Mouse (Mus musculus) kidney, adult 11 months (tissue): ENCODE data around the gene Adamtsl5.

Experiments
- DNase-seq: peaks from one replicate; pipeline ENCODE4 v3.0.0; 2022

Gene Adamtsl5

DNA sequence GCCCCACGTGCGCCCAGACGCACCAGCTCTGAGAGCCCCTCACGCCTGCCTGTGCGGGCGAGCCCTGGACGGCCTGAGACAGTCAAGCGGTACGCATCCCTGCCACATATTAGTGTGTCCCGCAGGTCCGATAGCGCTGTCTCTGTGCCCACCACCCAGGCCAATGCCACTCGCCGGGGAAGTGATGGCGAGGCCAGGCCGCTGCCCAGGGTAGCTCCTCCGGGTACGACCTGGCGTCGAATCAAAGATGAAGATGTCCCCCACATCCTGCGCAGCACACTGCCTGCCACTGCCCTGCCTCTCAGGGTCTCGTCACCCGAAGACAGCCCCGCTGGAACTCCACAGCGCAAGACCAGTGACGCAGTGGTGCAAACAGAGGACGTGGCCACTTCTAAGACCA, 32.9 kb downstream of the Adamtsl5 start:
- DNase-seq, result no peak

GRCm38 (mm10) chr10:80314494-80315001, 33.7 kb downstream of the Adamtsl5 start:
- no peak for DNase-seq

GRCm38 (mm10) chr10:80313627-80314201, 34.5 kb downstream of the Adamtsl5 start:
- no peak for DNase-seq

GRCm38 (mm10) chr10:80312586-80313504, 35.4 kb downstream of the Adamtsl5 start:
- DNase-seq, result no peak

GRCm38 (mm10) chr10:80311560-80311959, 36.7 kb downstream of the Adamtsl5 start:
- no peak for DNase-seq

DNA sequence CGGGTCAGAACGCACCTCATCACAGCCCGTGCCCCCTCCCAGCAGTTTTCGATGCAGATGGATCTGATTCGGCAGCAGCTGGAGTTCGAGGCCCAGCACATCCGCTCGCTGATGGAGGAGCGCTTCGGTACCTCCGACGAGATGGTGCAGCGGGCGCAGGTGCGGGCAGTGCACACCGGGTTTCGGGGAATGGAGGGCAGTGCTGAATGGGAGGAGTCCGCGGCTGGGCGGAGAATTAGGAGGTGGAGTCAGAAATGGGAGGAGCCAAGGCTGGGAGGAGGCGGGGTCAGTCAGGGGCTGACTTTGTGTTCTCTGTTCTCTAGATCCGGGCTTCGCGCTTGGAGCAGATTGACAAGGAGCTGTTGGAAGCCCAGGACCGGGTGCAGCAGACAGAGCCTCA, 43.4 kb downstream of the Adamtsl5 start:
- no peak for DNase-seq

GRCm38 (mm10) chr10:80304458-80304857, 43.8 kb downstream of the Adamtsl5 start:
- DNase-seq, result no peak

DNA sequence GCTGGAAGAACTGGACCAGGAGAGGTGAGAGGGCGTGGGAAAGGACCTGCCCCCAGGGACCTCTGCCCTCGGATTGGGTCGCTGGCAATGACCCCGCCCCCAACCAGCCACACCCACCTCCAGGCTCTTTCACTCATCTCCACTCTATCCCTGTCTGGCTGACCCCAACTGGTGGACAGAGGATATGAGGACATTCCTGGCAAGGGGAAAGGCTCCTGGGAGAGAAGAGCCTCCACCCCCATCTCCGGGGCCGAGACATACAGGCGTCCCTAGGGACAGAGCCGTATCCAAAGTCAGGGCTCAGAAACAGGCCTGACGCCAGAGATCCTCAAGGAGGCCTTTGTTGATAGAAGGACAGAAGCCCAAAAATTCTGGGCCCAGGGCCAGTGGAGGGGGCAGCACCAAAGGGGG, 45.7 kb downstream of the Adamtsl5 start:
- peak; percentile 72 for DNase-seq

DNA sequence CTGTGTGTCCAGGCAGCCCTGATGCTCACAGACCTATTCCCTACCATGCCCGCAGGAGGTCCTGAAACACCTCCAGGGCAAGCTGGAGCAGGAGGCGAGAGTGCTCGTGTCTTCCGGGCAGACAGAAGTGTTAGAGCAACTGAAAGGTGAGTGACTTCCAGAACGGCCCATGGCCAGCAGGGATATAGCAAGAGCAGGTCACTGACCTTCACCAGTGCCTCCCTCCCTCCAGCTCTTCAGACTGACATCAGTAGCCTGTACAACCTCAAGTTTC, 46.2 kb downstream of the Adamtsl5 start:
- DNase-seq, result no peak

DNA sequence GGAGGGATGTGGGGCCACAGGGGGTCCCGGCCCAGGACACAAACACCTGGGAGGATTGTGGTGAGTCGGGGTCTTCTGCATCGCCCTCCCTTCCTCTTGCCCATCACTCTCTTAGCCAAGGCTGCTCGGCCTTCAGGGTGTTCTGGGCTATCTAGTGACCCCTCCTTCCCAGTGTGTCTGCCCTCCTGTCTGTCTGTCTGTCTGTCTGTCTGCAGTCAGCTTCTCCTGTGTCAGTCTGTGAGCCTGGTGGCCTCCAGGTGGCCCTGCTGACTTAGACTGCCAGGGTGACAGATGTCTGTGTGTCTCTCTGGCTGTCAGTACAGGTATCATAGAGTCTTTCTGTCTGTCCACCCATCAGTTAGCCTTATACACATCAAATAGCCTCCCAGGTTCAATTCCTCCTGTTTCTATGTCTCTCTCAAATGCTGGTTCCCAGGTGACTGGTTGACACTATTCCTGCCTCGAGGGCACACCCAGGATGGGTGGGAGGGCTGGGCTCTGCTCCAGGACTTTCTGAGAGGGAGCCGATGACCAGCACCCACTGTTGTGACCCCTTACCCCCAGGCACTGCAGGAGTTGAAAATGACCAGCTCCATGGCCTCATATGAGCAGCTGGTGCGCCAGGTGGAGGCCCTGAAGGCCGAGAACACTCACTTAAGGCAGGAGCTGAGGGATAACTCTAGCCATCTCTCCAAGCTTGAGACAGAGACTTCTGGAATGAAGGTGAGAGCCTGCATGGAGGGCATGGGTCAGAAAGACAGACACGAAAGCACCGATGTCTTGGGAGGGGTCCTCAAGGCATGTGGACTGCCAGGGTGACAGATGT, 46.7 kb downstream of the Adamtsl5 start:
- no peak for DNase-seq

GRCm38 (mm10) chr10:80300672-80301181, 47.5 kb downstream of the Adamtsl5 start:
- no peak for DNase-seq

GRCm38 (mm10) chr10:80299824-80300223, 48.4 kb downstream of the Adamtsl5 start:
- DNase-seq, result no peak

DNA sequence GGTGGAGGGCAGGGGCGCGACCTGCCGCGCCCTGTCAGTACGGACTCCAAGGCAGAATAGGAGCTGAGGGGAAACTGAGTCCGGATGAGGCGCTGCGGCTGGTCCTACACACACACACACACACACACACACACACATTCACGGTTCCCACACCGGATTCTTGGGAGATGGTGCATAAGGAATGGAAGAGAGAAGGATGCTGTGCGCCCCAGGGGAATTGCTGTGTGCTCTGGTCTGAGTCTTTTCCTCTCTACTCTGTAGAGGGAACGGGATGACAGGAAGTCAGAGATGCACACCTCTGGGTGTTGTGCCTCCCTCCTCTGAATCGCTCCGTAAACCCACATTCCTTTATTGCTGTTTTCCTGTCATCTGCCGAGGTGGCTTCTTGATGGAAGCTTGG, 48.9 kb downstream of the Adamtsl5 start:
- DNase-seq, result no peak

- no peak for DNase-seq
Observed at GRCm38 (mm10) chr10:80298571-80299281, 49.5 kb downstream of the Adamtsl5 start.

GRCm38 (mm10) chr10:80297526-80298133, 50.6 kb downstream of the Adamtsl5 start:
- no peak for DNase-seq

DNA sequence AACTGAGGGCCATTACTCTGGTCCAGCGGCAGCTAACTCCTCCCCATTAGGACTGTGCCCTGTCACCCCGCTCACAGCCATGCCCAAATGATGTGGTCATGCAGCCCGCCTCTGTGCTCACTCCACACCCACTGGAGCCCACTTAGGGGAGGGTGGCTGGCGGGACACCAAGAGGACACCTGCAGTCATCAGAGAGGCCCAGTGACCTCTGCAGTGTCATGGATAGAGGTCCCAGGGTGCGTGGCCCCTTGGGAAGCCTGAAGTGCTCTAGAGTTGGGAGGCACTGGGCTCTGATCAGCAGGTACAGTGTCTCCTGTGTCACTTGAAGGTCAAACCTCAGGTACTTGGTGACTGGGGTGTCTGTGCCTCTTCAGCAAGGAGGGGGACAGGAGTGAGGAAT, 51.4 kb downstream of the Adamtsl5 start:
- DNase-seq, result no peak

GRCm38 (mm10) chr10:80295618-80296425, 52.4 kb downstream of the Adamtsl5 start, which contains the start of gene Apc2:
Gene Apc2, plus strand, starts transcription at chr10:80295977.
- peak; percentile 75 for DNase-seq

DNA sequence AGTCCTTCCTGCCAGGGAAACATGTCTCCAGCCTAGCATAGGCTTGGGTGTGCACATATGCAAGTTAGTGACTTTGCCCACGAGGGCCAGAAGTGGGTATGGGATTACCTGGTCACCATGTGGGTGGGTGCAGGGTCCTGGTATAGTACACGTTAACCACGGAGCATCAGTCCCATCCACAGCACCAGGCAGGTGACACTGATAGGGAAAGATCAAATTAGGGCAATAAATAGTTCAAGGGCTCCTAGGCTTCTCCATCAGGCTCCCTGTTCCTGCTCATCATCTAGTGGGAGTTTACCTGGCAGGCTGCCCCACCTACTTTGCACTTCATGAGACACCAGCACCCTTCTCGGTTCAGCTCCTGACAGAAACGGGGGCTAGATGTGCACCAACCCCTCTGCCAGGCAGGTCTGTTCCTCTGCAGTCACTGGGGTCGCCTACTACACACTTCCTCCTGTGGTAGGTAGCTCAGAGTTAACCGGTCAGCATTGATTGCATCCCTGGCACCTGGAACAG, 53.4 kb downstream of the Adamtsl5 start:
- DNase-seq, result no peak

- no peak for DNase-seq
Observed at GRCm38 (mm10) chr10:80294311-80294710, 53.9 kb downstream of the Adamtsl5 start.

DNA sequence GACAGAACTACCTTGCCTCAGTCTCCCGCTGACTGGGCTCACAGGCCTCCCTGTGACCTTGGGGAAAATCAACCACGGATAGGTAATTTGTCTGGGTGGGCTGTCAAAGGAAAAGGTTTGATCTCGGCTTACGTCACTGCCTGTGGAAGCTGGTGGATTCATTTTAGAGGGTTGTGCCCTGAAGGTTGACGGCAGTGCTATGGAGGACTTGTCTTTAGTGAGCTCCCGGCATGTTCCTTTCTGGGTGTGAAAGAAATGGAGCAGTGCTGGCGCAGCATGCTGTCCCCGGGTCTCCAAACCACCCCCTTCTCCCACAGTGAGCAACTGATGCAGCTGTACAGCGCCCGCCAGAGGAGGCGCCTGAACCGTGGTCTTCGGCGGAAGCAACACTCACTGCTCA, 54.9 kb downstream of the Adamtsl5 start:
- DNase-seq, result no peak
